Mouse (Mus musculus) liver, embryonic 16.5 days (tissue): ENCODE measurements at regions not wholly inside any gene's neighbourhood (a gene's known extent, or its start where the extent isn't known, plus 50 kb on each side); places are given as distances from the start of the nearest gene placed in this dataset.

Experiments
- ATAC-seq: fragments of 200-750 bp; cut with Nextera tagmentation; 2 replicates; pipeline ENCODE4 v1.8.0; 2017; ENCODE audit warnings: low read depth, mild to moderate bottlenecking, moderate number of reproducible peaks, moderate library complexity
- H3K27ac ChIP-seq: fragments of 300-500 bp; sonication (generic); 2 replicates; pipeline ENCODE4 v1.5.1; 2014; ENCODE audit warnings: mild to moderate bottlenecking, low read length
- H3K27me3 ChIP-seq: fragments of 300-500 bp; sonication (generic); 2 replicates; pipeline ENCODE4 v1.6.1; 2014; ENCODE audit warnings: low read depth, low read length, mixed read lengths; ENCODE audit not compliant: control insufficient read depth, insufficient read depth
- H3K36me3 ChIP-seq: fragments of 300-500 bp; sonication (generic); 2 replicates; pipeline ENCODE4 v1.6.1; 2014; ENCODE audit warnings: mild to moderate bottlenecking; ENCODE audit not compliant: control insufficient read depth, insufficient read depth
- H3K4me1 ChIP-seq: fragments of 300-500 bp; sonication (generic); 2 replicates; pipeline ENCODE4 v1.6.1; 2014; ENCODE audit warnings: low read depth, low read length, mixed read lengths; ENCODE audit not compliant: control insufficient read depth
- H3K4me2 ChIP-seq: fragments of 300-500 bp; sonication (generic); 2 replicates; pipeline ENCODE4 v1.6.1; 2014; ENCODE audit warnings: low read depth, low read length, mixed read lengths
- H3K4me3 ChIP-seq: fragments of 300-500 bp; sonication (generic); 2 replicates; pipeline ENCODE4 v1.5.1; 2014; ENCODE audit warnings: low read depth, mild to moderate bottlenecking, low read length
- H3K9ac ChIP-seq: fragments of 300-500 bp; sonication (generic); 2 replicates; pipeline ENCODE4 v1.6.1; 2014; ENCODE audit warnings: low read depth, low read length
- H3K9me3 ChIP-seq: fragments of 300-500 bp; sonication (generic); replicated peaks from 2 replicates; pipeline ENCODE4 v1.6.1; 2016; ENCODE audit warnings: low read length; ENCODE audit not compliant: control insufficient read depth
- WGBS: fragments of 180-500 bp; shearing (Covaris S2); extraction: QIAGEN DNeasy Blood & Tissue Kit; methylation state at CpG from one replicate; pipeline ENCODE4 v1.1.7; 2014; ENCODE audit not compliant: insufficient replicate concordance; 5-methylcytosine and 5-hydroxymethylcytosine counted together

- Histone ChIP-seq H3K9me3 (no peaks in the 10 kb centered on the region), H3K4me1 (no peaks in the 10 kb centered on the region), H3K4me2 (no peak overlapping the region), H3K36me3 (no peaks in the 10 kb centered on the region), H3K27me3 (no peaks in the 10 kb centered on the region), H3K4me3 (no peak overlapping the region), H3K9ac (no peak overlapping the region), H3K27ac (no peak overlapping the region)
- 82% methylated on average over 5 of the region's 5 CpGs for WGBS
- ATAC-seq, result no peak
These were observed 225.4 kb upstream of the Ednra start for GRCm38 (mm10) chr8:77949640-77950039.

GRCm38 (mm10) chr8:77958814-77959372 lies 234.6 kb upstream of the Ednra start:
- H3K4me2 ChIP-seq, result no peak overlapping the region
- H3K27ac ChIP-seq, result no peak overlapping the region
- no peak for ATAC-seq
- 46% methylated on average over 4 of the region's 4 CpGs for WGBS
- H3K4me3 ChIP-seq, result no peak overlapping the region
- no peak overlapping the region for H3K9ac ChIP-seq
- no peaks in the 10 kb centered on the region for H3K4me1 ChIP-seq
- H3K27me3 ChIP-seq, result no peaks in the 10 kb centered on the region
- no peaks in the 10 kb centered on the region for H3K9me3 ChIP-seq
- no peaks in the 10 kb centered on the region for H3K36me3 ChIP-seq

- no peaks in the 10 kb centered on the region for H3K36me3 ChIP-seq
- ATAC-seq, result no peak
- H3K4me3 ChIP-seq, result no peak overlapping the region
- no peaks in the 10 kb centered on the region for H3K9me3 ChIP-seq
- H3K27ac ChIP-seq, result no peak overlapping the region
- no peak overlapping the region for H3K9ac ChIP-seq
- WGBS, result 55% methylated on average over 3 of the region's 3 CpGs
- no peaks in the 10 kb centered on the region for H3K27me3 ChIP-seq
- H3K4me2 ChIP-seq, result no peak overlapping the region
- no peaks in the 10 kb centered on the region for H3K4me1 ChIP-seq
These were observed 238.9 kb upstream of the Ednra start for GRCm38 (mm10) chr8:77963102-77963698.

- no peak for ATAC-seq
- Histone ChIP-seq H3K4me2 (no peak overlapping the region), H3K9ac (no peak overlapping the region), H3K27ac (no peak overlapping the region), H3K4me1 (no peaks in the 10 kb centered on the region), H3K4me3 (no peak overlapping the region), H3K9me3 (no peaks in the 10 kb centered on the region), H3K27me3 (no peaks in the 10 kb centered on the region), H3K36me3 (no peaks in the 10 kb centered on the region)
- WGBS, result 52% methylated on average over 8 of the region's 8 CpGs
These were observed 242.7 kb upstream of the Ttc29 start for GRCm38 (mm10) chr8:77970378-77970777.

- no peak for ATAC-seq
- Histone ChIP-seq H3K4me3 (no peak overlapping the region), H3K4me1 (no peaks in the 10 kb centered on the region), H3K27ac (no peak overlapping the region), H3K27me3 (no peaks in the 10 kb centered on the region), H3K36me3 (no peaks in the 10 kb centered on the region), H3K4me2 (no peak overlapping the region), H3K9me3 (no peaks in the 10 kb centered on the region), H3K9ac (no peak overlapping the region)
- 51% methylated on average over 4 of the region's 4 CpGs for WGBS
These were observed 239.4 kb upstream of the Ttc29 start for GRCm38 (mm10) chr8:77973714-77974113.

- Histone ChIP-seq H3K27ac (no peak overlapping the region), H3K36me3 (no peaks in the 10 kb centered on the region), H3K9ac (no peak overlapping the region), H3K4me3 (no peak overlapping the region), H3K9me3 (no peaks in the 10 kb centered on the region), H3K27me3 (no peaks in the 10 kb centered on the region), H3K4me2 (no peak overlapping the region), H3K4me1 (no peaks in the 10 kb centered on the region)
- 38% methylated on average over 2 of the region's 2 CpGs for WGBS
- ATAC-seq, result no peak
These were observed 234.0 kb upstream of the Ttc29 start for GRCm38 (mm10) chr8:77979106-77979505.

GRCm38 (mm10) chr8:77980701-77981100 lies 232.4 kb upstream of the Ttc29 start:
- H3K36me3 ChIP-seq, result no peaks in the 10 kb centered on the region
- H3K27ac ChIP-seq, result no peak overlapping the region
- H3K4me2 ChIP-seq, result no peak overlapping the region
- ATAC-seq, result no peak
- no peak overlapping the region for H3K4me3 ChIP-seq
- WGBS, result 57% methylated on average over 3 of the region's 3 CpGs
- H3K9me3 ChIP-seq, result no peaks in the 10 kb centered on the region
- H3K4me1 ChIP-seq, result no peaks in the 10 kb centered on the region
- no peak overlapping the region for H3K9ac ChIP-seq
- no peaks in the 10 kb centered on the region for H3K27me3 ChIP-seq

- H3K27me3 ChIP-seq, result no peaks in the 10 kb centered on the region
- no peak for ATAC-seq
- H3K4me3 ChIP-seq, result no peak overlapping the region
- H3K36me3 ChIP-seq, result no peaks in the 10 kb centered on the region
- H3K9ac ChIP-seq, result no peak overlapping the region
- no peak overlapping the region for H3K4me2 ChIP-seq
- no peaks in the 10 kb centered on the region for H3K9me3 ChIP-seq
- H3K27ac ChIP-seq, result no peak overlapping the region
- WGBS, result 56% methylated on average over 3 of the region's 3 CpGs
- no peaks in the 10 kb centered on the region for H3K4me1 ChIP-seq
These were observed 231.1 kb upstream of the Ttc29 start for GRCm38 (mm10) chr8:77982031-77982430.

- H3K4me1 ChIP-seq, result no peaks in the 10 kb centered on the region
- ATAC-seq, result no peak
- 51% methylated on average over 3 of the region's 3 CpGs for WGBS
- H3K36me3 ChIP-seq, result no peaks in the 10 kb centered on the region
- no peak overlapping the region for H3K9ac ChIP-seq
- no peak overlapping the region for H3K4me2 ChIP-seq
- H3K9me3 ChIP-seq, result no peaks in the 10 kb centered on the region
- no peak overlapping the region for H3K4me3 ChIP-seq
- no peak overlapping the region for H3K27ac ChIP-seq
- no peaks in the 10 kb centered on the region for H3K27me3 ChIP-seq
These were observed 229.6 kb upstream of the Ttc29 start for GRCm38 (mm10) chr8:77983476-77983875.
